Mouse (Mus musculus): Measurements from ENCODE around the gene Inpp1. TPM values are rescaled to one million over a fixed set of nuclear protein-coding genes. Genes with fewer than 3 reads are reported as not detected.

Inpp1 gene
- polyA plus RNA-seq, 1 experiment from 2014 or later: 18.6 TPM

- ATAC-seq (ENCODE audit: extremely low read depth, insufficient number of reproducible peaks, low FRiP score, low TSS enrichment): no peak
- no peaks in the 10 kb centered on the region for H3K9me3 ChIP-seq
- H3K4me2 ChIP-seq: no peak overlapping the region
- H3K4me3 ChIP-seq: no peak overlapping the region
- H3K27ac ChIP-seq (replicated peaks): no peak overlapping the region
- H3K36me3 ChIP-seq: peaks cover 52% of the 10 kb centered on the region
- no peaks in the 10 kb centered on the region; the same call in 1 of the 2 replicates for H3K4me1 ChIP-seq
- 87% methylated on average over 1 of the region's 1 CpGs for WGBS
- no peaks in the 10 kb centered on the region for H3K27me3 ChIP-seq (replicated peaks)
- no peak overlapping the region for H3K9ac ChIP-seq
Measured at GRCm38 (mm10) chr1:52787254-52787653, 30.2 kb downstream of the Inpp1 start.

DNA sequence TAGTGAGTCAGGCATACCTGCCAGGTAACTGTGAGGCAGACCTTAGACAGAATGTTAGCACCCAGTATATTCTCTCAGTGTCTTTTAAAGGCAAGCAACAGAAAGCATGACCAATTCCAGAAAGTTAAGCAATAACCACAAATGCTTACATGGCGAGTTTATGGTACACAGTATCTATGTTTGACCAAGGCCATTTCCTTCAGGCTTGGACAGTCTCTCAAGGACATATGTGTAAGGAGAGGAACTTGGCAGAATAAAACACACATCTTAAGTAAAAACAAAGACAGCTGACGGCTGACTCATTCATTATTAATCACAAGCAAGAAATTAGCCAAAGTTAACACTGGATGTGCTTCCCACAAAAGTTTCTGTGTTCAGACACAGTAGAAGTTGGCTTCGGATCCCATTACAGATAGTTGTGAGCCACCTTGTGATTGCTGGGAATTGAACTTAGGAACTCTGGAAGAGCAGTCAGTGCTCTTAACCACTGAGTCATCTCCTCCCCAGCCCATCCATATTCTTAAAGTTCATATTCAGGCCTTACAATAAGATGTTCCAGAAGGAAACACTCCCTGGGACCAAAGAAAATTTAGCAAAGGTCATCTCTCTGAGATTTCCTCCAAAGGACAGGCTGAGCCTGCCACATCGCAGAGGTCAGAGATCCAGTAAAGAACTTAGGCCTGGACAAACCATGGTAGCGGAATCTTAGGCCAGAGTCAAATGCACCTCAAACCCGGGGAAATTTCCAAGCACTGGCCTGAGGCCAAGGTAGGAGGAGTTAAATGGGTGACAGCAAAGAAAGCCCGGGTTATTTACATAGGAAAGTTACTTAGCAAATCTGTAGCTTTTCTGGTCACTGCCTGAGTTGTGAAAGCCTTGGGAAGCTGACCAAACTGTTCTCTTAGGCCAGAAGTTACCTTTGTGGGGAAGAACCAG is 52.0 kb downstream of the Inpp1 start:
- no peak overlapping the region for H3K4me2 ChIP-seq
- no peaks in the 10 kb centered on the region for H3K27me3 ChIP-seq (replicated peaks)
- H3K9ac ChIP-seq: no peak overlapping the region
- H3K4me1 ChIP-seq: 0 out of 2 replicates have a peak, but pooled peaks cover 3% of the 10 kb centered on the region
- H3K36me3 ChIP-seq: no peaks in the 10 kb centered on the region
- 59% methylated on average over 7 of the region's 7 CpGs for WGBS
- H3K27ac ChIP-seq (replicated peaks): no peak overlapping the region
- no peak for ATAC-seq (ENCODE audit: extremely low read depth, insufficient number of reproducible peaks, low FRiP score, low TSS enrichment)
- no peak overlapping the region for H3K4me3 ChIP-seq
- no peaks in the 10 kb centered on the region for H3K9me3 ChIP-seq

GRCm38 (mm10) chr1:52763894-52764809 is 53.3 kb downstream of the Inpp1 start:
- no peak overlapping the region for H3K27ac ChIP-seq (replicated peaks)
- H3K4me3 ChIP-seq: no peak overlapping the region
- 0 out of 2 replicates have a peak, but pooled peaks cover 3% of the 10 kb centered on the region for H3K4me1 ChIP-seq
- ATAC-seq (ENCODE audit: extremely low read depth, insufficient number of reproducible peaks, low FRiP score, low TSS enrichment): no peak
- no peaks in the 10 kb centered on the region for H3K27me3 ChIP-seq (replicated peaks)
- H3K36me3 ChIP-seq: no peaks in the 10 kb centered on the region
- H3K9me3 ChIP-seq: no peaks in the 10 kb centered on the region
- no peak overlapping the region for H3K9ac ChIP-seq
- H3K4me2 ChIP-seq: peak overlapping the region; percentile 44
- WGBS: 51% methylated on average over 4 of the region's 4 CpGs

DNA sequence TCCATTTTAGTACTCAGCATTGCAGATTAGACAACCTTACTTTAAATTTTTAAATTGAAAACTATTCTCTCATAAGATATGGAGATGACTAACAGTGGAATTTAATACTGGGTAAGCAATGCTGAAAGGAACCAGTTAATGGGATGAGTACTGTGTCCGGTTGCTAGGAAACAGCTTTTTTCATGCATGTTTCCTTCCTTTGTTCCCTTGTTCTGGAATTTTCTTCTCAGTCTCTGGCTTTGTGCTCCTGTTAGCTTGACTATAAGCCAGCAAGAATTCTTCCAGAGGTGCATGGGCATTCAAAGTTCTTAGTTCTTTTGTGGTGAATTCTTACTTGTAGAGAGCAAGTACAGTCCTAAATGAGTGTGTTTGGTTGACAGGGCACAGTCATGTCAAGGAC is 59.3 kb downstream of the Inpp1 start:
- H3K9me3 ChIP-seq: no peaks in the 10 kb centered on the region
- H3K4me2 ChIP-seq: no peak overlapping the region
- H3K27ac ChIP-seq (replicated peaks): no peak overlapping the region
- no peaks in the 10 kb centered on the region for H3K27me3 ChIP-seq (replicated peaks)
- H3K4me1 ChIP-seq: peaks cover 2% of the 10 kb centered on the region
- no peaks in the 10 kb centered on the region for H3K36me3 ChIP-seq
- no peak for ATAC-seq (ENCODE audit: extremely low read depth, insufficient number of reproducible peaks, low FRiP score, low TSS enrichment)
- no peak overlapping the region for H3K9ac ChIP-seq
- WGBS: 82% methylated on average over 1 of the region's 1 CpGs
- no peak overlapping the region for H3K4me3 ChIP-seq

GRCm38 (mm10) chr1:52754331-52754730 is 63.2 kb downstream of the Inpp1 start:
- Histone ChIP-seq H3K9ac (no peak overlapping the region), H3K27me3 (replicated peaks) (no peaks in the 10 kb centered on the region), H3K27ac (replicated peaks) (no peak overlapping the region), H3K4me1 (peaks cover 10% of the 10 kb centered on the region), H3K9me3 (no peaks in the 10 kb centered on the region), H3K4me2 (no peak overlapping the region), H3K36me3 (no peaks in the 10 kb centered on the region), H3K4me3 (no peak overlapping the region)
- 87% methylated on average over 1 of the region's 1 CpGs for WGBS
- ATAC-seq (ENCODE audit: extremely low read depth, insufficient number of reproducible peaks, low FRiP score, low TSS enrichment): no peak

DNA sequence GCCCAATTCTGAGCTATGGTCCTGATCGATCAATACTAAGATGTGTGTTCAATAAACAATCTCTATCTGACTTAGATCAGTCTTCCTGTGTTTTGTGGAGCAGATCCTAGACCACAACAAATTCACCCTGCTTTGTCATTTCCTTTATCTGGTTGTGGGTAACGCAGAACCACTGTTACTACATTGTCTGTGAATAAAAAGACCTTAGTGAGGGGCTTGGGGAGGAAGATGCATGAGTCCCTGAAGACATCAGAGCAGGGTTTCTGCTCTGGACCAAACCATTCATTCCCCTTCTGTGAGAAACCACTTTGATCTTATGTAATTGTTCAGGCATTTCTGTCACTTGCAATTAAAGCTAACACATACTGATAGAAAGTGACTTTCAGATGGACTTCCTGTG is 63.7 kb downstream of the Inpp1 start:
- H3K27me3 ChIP-seq (replicated peaks): no peaks in the 10 kb centered on the region
- H3K27ac ChIP-seq (replicated peaks): no peak overlapping the region
- H3K9ac ChIP-seq: no peak overlapping the region
- no peak overlapping the region for H3K4me2 ChIP-seq
- no peaks in the 10 kb centered on the region for H3K36me3 ChIP-seq
- H3K4me1 ChIP-seq: peaks cover 10% of the 10 kb centered on the region
- H3K4me3 ChIP-seq: no peak overlapping the region
- no peaks in the 10 kb centered on the region for H3K9me3 ChIP-seq
- WGBS: 79% methylated on average over 2 of the region's 2 CpGs
- ATAC-seq (ENCODE audit: extremely low read depth, insufficient number of reproducible peaks, low FRiP score, low TSS enrichment): no peak

DNA sequence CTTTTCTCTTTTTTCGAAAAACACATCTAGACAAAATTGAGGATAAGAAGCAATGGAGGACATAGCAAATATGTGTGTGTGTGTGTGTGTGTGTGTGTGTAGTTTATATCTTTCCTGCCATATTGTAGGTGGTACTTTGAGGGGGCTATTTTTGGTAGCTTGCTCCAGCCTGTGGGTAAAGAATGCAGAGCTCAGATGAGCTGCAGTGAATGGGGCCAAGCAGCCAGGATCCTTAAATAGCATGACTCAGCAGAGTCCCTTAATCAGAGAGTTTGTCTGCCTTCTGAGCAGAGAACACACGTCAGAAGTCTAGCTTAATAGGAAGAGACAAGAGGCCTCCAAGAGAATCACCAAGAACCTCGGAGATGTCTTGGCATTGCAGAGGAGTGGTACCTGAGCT is 64.8 kb downstream of the Inpp1 start:
- Histone ChIP-seq H3K27ac (replicated peaks) (peak overlapping the region; percentile 16), H3K4me2 (no peak overlapping the region)
- ATAC-seq (ENCODE audit: extremely low read depth, insufficient number of reproducible peaks, low FRiP score, low TSS enrichment): no peak

GRCm38 (mm10) chr1:52751634-52752033 is 65.9 kb downstream of the Inpp1 start:
- H3K9me3 ChIP-seq: no peaks in the 10 kb centered on the region
- WGBS: 68% methylated on average over 1 of the region's 1 CpGs
- no peak overlapping the region for H3K27ac ChIP-seq (replicated peaks)

More for the DNA sequence above, 64.8 kb downstream of the Inpp1 start:
- Histone ChIP-seq H3K9me3 (no peaks in the 10 kb centered on the region), H3K9ac (no peak overlapping the region), H3K4me1 (peaks cover 10% of the 10 kb centered on the region), H3K36me3 (no peaks in the 10 kb centered on the region), H3K4me3 (no peak overlapping the region), H3K27me3 (replicated peaks) (no peaks in the 10 kb centered on the region)
- 37% methylated on average over 3 of the region's 3 CpGs for WGBS

GRCm38 (mm10) chr1:52749978-52750377 is 67.5 kb downstream of the Inpp1 start:
- Histone ChIP-seq H3K9ac (no peak overlapping the region), H3K4me2 (no peak overlapping the region), H3K4me3 (no peak overlapping the region), H3K36me3 (no peaks in the 10 kb centered on the region), H3K9me3 (no peaks in the 10 kb centered on the region), H3K27me3 (replicated peaks) (no peaks in the 10 kb centered on the region), H3K27ac (replicated peaks) (no peak overlapping the region), H3K4me1 (peaks cover 10% of the 10 kb centered on the region)
- ATAC-seq (ENCODE audit: extremely low read depth, insufficient number of reproducible peaks, low FRiP score, low TSS enrichment): no peak
- 82% methylated on average over 1 of the region's 1 CpGs for WGBS

More at GRCm38 (mm10) chr1:52751634-52752033, 65.9 kb downstream of the Inpp1 start:
- H3K4me1 ChIP-seq: peaks cover 10% of the 10 kb centered on the region
- no peak overlapping the region for H3K4me3 ChIP-seq
- no peaks in the 10 kb centered on the region for H3K27me3 ChIP-seq (replicated peaks)
- no peak overlapping the region for H3K4me2 ChIP-seq
- H3K36me3 ChIP-seq: no peaks in the 10 kb centered on the region
- H3K9ac ChIP-seq: no peak overlapping the region
- no peak for ATAC-seq (ENCODE audit: extremely low read depth, insufficient number of reproducible peaks, low FRiP score, low TSS enrichment)

DNA sequence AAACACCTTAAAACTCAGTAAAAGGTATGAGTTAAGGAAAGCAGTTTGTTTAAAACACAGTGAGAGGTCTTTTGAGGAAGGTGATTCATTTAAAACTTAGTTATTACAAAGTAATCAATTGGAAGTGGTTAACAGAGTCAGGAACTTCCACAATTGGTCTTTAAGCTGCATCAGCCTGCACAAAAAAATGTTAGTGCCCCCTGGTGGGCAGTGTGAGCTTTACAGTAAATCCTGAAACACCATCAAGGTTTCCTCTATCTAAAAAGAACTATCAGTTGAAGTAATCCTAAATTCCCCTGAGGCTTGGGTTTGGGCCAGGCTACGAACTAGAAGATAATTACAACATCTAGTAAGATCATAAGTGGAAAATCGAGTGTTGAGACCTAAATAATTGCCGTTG is 69.2 kb downstream of the Inpp1 start:
- Histone ChIP-seq H3K9ac (no peak overlapping the region), H3K36me3 (no peaks in the 10 kb centered on the region), H3K9me3 (no peaks in the 10 kb centered on the region), H3K4me3 (no peak overlapping the region), H3K27me3 (replicated peaks) (no peaks in the 10 kb centered on the region), H3K27ac (replicated peaks) (no peak overlapping the region), H3K4me2 (no peak overlapping the region), H3K4me1 (peaks cover 10% of the 10 kb centered on the region)
- ATAC-seq (ENCODE audit: extremely low read depth, insufficient number of reproducible peaks, low FRiP score, low TSS enrichment): no peak
- 14% methylated on average over 3 of the region's 3 CpGs for WGBS

- no peak overlapping the region for H3K27ac ChIP-seq (replicated peaks)
- ATAC-seq (ENCODE audit: extremely low read depth, insufficient number of reproducible peaks, low FRiP score, low TSS enrichment): no peak
Measured at GRCm38 (mm10) chr1:52742567-52742966, 74.9 kb downstream of the Inpp1 start.

More at GRCm38 (mm10) chr1:52742567-52742966, 74.9 kb downstream of the Inpp1 start:
- no peak overlapping the region for H3K9ac ChIP-seq
- H3K4me3 ChIP-seq: no peak overlapping the region
- H3K4me2 ChIP-seq: no peak overlapping the region
- 58% methylated on average over 5 of the region's 5 CpGs for WGBS
- no peaks in the 10 kb centered on the region for H3K4me1 ChIP-seq
- H3K27me3 ChIP-seq (replicated peaks): no peaks in the 10 kb centered on the region
- no peaks in the 10 kb centered on the region for H3K36me3 ChIP-seq
- no peaks in the 10 kb centered on the region for H3K9me3 ChIP-seq

All from heart, embryonic 13.5 days (tissue).